ENCODE assay signal across 23 mouse cellular contexts in genomic region chr12:107922180-107922579, GRCm38 (mm10).
"Had no signal": no experiment of that assay in that cellular context is flagged by ENCODE, and none has a peak within 500 bp of the region (broad histone marks: within the 10 kb centered on the region; RNA-seq: fewer than 3 reads in every experiment).

No protein-coding gene starts in this region.

- DNase-seq: kidney, adult 11 months; kidney, adult 8-10 months; kidney, postnatal 10 days; kidney, postnatal 36 days; layer of hippocampus, adult 9-11 months; liver; lung, adult 18-20 months; lung, postnatal 10 days; lung, postnatal 36 days; thymus, postnatal 36 days had no signal

- ATAC-seq: liver, embryonic 12.5 days; midbrain, embryonic 13.5 days; midbrain, embryonic 16.5 days had no signal

- H3K27ac ChIP-seq: kidney, embryonic 15.5 days; limb, embryonic 10.5 days; limb, embryonic 13.5 days; liver, embryonic 12.5 days; liver, embryonic 15.5 days; lung, embryonic 15.5 days; midbrain, embryonic 13.5 days; neural tube, embryonic 13.5 days; stomach, embryonic 15.5 days had no signal

- H3K4me3 ChIP-seq: kidney, embryonic 15.5 days; limb, embryonic 10.5 days; limb, embryonic 13.5 days; liver, embryonic 12.5 days; liver, embryonic 15.5 days; lung, embryonic 15.5 days; megakaryocyte, embryonic 14.5 days; midbrain, embryonic 10.5 days; midbrain, embryonic 13.5 days; myocyte; neural tube, embryonic 13.5 days; stomach, embryonic 15.5 days had no signal
